Mouse (Mus musculus) midbrain, embryonic 16.5 days (tissue): ENCODE measurements around the gene Zfp213. TPM values are rescaled to one million over a fixed set of nuclear protein-coding genes. Genes with fewer than 3 reads are reported as not detected.

Experiments used
- ATAC-seq: fragments of 200-750 bp; cut with Nextera tagmentation; 2 replicates; pipeline ENCODE4 v1.8.0; 2017; ENCODE audit warnings: moderate TSS enrichment
- H3K27ac ChIP-seq: fragments of 300-500 bp; sonication (generic); 2 replicates; pipeline ENCODE4 v1.5.1; 2014; ENCODE audit warnings: mild to moderate bottlenecking, low read length, mixed read lengths
- H3K27me3 ChIP-seq: fragments of 300-500 bp; sonication (generic); 2 replicates; pipeline ENCODE4 v1.6.1; 2014; ENCODE audit warnings: low read depth, low read length, mixed read lengths; ENCODE audit not compliant: control insufficient read depth, insufficient read depth
- H3K36me3 ChIP-seq: fragments of 300-500 bp; sonication (generic); 2 replicates; pipeline ENCODE4 v1.6.1; 2014; ENCODE audit warnings: mild to moderate bottlenecking, low read length, moderate library complexity, mixed read lengths; ENCODE audit not compliant: control insufficient read depth, insufficient read depth
- H3K4me1 ChIP-seq: fragments of 300-500 bp; sonication (generic); 2 replicates; pipeline ENCODE4 v1.6.1; 2014; ENCODE audit warnings: mild to moderate bottlenecking, low read length, mixed read lengths; ENCODE audit not compliant: control insufficient read depth, insufficient read depth
- H3K4me2 ChIP-seq: fragments of 300-500 bp; sonication (generic); 2 replicates; pipeline ENCODE4 v1.6.1; 2014; ENCODE audit warnings: mild to moderate bottlenecking, low read length, mixed read lengths
- H3K4me3 ChIP-seq: fragments of 300-500 bp; sonication (generic); 2 replicates; pipeline ENCODE4 v1.5.1; 2014; ENCODE audit warnings: low read depth, mild to moderate bottlenecking, low read length, moderate library complexity, mixed read lengths
- H3K9ac ChIP-seq: fragments of 300-500 bp; sonication (generic); 2 replicates; pipeline ENCODE4 v1.6.1; 2014; ENCODE audit warnings: low read depth, low read length, mixed read lengths
- H3K9me3 ChIP-seq: fragments of 300-500 bp; sonication (generic); replicated peaks from 2 replicates; pipeline ENCODE4 v1.6.1; 2014; ENCODE audit warnings: mild to moderate bottlenecking, low read length, mixed read lengths; ENCODE audit not compliant: control insufficient read depth, poor library complexity, severe bottlenecking
- WGBS: fragments of 180-500 bp; shearing (Covaris S2); extraction: QIAGEN DNeasy Blood & Tissue Kit; methylation state at CpG from one replicate; pipeline ENCODE4 v1.1.7; 2014; 5-methylcytosine and 5-hydroxymethylcytosine counted together
- polyA plus RNA-seq: library from polyadenylated mRNA; unstranded; fragments of >200 nt; fragmentation: Nextera tagmentation; extraction: Ambion mirVana; gene quantifications from 2 replicates; pipeline ENCODE4 v1.2.1, GENCODE M21; 2015

The Zfp213 gene
- polyA plus RNA-seq, 1 experiment from 2014 or later = 16.0 TPM

DNA sequence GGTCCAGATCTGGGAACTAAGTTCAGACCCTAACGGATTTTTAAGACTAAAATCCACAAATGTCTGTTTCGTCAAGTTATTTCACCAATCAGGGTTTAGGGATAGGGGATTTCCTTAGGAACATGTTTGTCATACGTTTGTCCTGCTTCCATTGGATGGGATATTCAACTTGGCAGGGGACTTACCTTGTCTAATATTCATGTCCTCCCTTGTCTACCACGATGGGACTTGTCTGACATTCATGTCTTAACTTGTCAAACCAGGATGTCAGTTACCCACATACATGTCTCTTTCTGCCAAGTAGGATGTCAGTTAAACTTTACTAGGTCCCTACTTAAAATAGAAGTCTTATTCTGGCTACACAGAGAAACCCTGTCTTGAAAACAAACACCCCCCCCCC, 20.1 kb downstream of the Zfp213 start:
- Histone ChIP-seq H3K4me1 (no peaks in the 10 kb centered on the region), H3K36me3 (no peaks in the 10 kb centered on the region), H3K4me2 (no peak overlapping the region), H3K9me3 (no peaks in the 10 kb centered on the region), H3K9ac (no peak overlapping the region), H3K4me3 (no peak overlapping the region), H3K27ac (no peak overlapping the region), H3K27me3 (peaks cover 21% of the 10 kb centered on the region)
- ATAC-seq = no peak
- 86% methylated on average over 4 of the region's 4 CpGs for WGBS

DNA sequence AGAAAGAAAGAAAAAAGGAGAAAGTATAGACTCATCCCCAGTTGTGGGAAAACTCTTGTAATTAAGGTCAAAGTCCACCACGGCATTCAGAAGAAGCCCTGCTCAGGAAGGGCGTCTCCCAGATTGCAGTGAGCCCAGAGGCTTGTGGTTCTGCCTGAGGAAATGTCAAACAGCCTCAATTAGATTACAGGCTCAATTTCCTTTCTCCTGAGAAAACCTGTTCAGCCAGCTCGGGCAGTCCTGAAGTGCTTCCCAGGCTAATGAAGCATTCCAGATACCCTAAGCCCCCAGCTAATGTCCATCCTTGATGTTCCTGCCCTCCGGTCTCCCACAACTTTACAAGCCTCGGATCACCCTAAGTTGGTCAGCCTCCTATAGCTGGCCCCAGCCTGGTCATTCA, 20.7 kb downstream of the Zfp213 start:
- no peak overlapping the region for H3K4me3 ChIP-seq
- H3K9me3 ChIP-seq = no peaks in the 10 kb centered on the region
- H3K36me3 ChIP-seq = no peaks in the 10 kb centered on the region
- no peak overlapping the region for H3K4me2 ChIP-seq
- no peak overlapping the region for H3K27ac ChIP-seq
- H3K9ac ChIP-seq = no peak overlapping the region
- H3K4me1 ChIP-seq = 0 out of 2 replicates have a peak, but pooled peaks cover 3% of the 10 kb centered on the region
- no peak for ATAC-seq
- peaks cover 28% of the 10 kb centered on the region for H3K27me3 ChIP-seq
- WGBS = 53% methylated on average over 5 of the region's 5 CpGs

DNA sequence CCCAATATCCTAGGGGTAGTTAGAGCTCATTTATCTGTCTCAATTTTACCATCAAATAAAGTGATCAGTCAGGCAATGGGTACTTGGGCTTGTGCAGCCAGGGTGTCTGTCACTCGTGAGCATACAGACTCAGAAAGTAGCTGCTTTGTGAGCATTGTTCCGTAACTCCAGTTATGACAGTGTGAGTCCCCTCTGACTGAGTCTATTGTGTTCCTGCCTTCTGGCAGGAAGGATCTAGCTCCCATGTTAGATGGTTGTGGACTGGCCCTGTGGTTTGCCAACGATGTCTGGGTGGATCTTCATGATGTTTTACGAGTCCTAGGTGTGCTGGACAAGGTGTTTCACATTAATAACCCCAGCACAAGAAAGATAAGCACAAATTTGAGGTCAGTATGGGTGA, 21.2 kb downstream of the Zfp213 start:
- Histone ChIP-seq H3K4me1 (peaks cover 7% of the 10 kb centered on the region; the same call in 1 of the 2 replicates), H3K9ac (no peak overlapping the region), H3K4me2 (no peak overlapping the region), H3K27me3 (peaks cover 32% of the 10 kb centered on the region), H3K4me3 (no peak overlapping the region), H3K27ac (no peak overlapping the region), H3K36me3 (no peaks in the 10 kb centered on the region), H3K9me3 (no peaks in the 10 kb centered on the region)
- WGBS = 50% methylated on average over 4 of the region's 4 CpGs
- no peak for ATAC-seq

DNA sequence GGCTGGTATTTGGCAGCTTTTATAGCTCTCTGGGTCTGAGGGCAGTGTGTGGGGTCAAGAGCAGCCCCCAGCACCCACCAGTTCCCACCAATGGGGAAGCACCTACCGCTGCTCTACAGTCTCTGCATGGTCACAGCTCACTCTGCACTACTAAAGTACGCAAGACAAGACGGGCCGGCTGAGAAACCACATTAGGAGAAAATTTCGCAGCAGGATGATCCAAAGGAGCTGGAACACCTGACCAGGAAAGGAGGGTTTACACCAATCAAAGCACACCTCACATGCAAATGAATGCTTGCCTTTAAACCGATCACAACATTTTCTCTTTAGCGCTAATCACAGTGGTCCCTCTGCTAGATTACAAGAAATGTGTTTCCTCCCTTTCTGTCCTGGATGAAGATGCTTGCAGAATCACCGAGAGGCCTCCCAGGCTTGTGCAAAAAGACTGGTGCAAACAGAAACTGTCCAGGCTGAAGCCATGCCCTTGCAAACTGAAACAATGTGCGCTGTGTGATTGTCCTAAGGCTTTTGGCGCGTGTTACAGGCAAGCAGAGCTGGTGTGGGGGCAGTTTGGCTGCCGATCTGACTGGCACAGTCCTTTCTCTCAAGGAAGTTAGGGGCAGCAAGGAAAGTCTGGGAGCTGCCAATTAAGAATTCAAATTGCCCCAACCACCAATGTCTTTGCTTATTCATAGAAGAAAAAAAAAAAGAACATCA, 21.9 kb downstream of the Zfp213 start:
- Histone ChIP-seq H3K36me3 (no peaks in the 10 kb centered on the region), H3K27ac (no peak overlapping the region), H3K9ac (no peak overlapping the region), H3K4me1 (peaks cover 8% of the 10 kb centered on the region; the same call in 1 of the 2 replicates), H3K4me3 (0 out of 2 replicates have a peak overlapping the region, but pooled peaks have one; percentile 20), H3K27me3 (peaks cover 39% of the 10 kb centered on the region), H3K4me2 (peak overlapping the region; percentile 37), H3K9me3 (no peaks in the 10 kb centered on the region)
- 17% methylated on average over 12 of the region's 12 CpGs for WGBS
- no peak for ATAC-seq

DNA sequence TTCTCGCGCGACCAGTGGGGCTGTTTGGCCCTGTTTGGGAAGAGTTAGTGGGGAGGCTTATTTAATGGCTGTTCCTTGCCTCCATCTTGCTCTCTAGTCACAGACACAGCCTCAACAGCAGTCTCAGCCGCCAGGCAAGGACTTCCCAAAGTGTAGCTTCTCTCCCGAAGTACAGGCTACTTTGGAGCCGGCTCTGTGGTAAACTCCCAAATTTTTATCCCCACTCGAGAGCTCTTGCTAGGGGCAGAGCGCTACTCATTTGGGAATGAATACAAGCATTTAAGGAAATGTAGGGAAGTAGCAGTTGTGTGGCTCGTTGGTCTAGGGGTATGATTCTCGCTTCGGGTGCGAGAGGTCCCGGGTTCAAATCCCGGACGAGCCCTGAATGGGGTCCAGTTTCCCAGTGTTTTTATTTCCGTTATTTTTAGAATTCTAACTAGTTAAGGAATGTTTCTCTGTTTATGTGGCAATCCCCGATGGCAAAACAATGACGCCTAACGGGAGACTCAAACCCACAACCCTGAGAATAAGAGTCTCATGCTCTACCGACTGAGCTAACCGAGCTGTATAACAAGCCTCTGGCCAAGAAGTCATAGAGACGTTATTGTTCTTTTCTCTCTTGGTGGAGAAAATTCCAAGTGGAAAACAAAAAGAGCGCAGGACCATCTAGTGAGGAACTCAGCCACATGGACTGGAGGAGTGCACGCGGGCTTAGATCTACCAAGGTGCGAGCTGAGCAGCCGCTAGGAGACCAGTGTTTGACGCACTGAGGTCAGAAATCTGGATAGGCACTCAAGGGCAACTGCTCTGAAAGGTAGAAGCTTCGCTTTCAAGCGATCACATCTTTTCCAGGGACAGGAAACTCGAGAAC, 23.2 kb downstream of the Zfp213 start:
- 11% methylated on average over 31 of the region's 31 CpGs for WGBS
- H3K27me3 ChIP-seq = peaks cover 42% of the 10 kb centered on the region

DNA sequence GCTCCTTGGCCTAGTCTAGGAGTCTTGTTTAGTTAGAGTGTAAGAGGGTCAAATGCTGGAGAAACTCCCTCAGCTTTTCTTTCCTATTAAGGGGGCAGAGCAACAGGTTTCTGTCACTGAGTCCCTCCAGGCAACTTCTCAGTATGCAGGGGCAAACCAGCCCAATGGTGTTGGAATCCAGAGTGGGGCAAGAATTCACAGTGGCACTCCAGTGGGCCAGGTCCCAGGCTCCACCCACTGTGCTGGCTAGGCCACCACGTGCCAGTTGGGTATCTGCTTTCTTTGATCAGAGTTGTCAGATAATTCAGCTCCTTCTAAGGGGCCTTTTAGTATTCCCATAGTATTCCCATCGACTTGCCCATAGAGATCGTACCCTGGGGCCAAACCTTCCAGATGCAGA, 23.9 kb downstream of the Zfp213 start:
- Histone ChIP-seq H3K27ac (no peak overlapping the region), H3K9ac (no peak overlapping the region), H3K4me3 (no peak overlapping the region), H3K4me2 (no peak overlapping the region), H3K4me1 (peaks cover 8% of the 10 kb centered on the region; the same call in 1 of the 2 replicates), H3K27me3 (peaks cover 42% of the 10 kb centered on the region), H3K9me3 (no peaks in the 10 kb centered on the region), H3K36me3 (no peaks in the 10 kb centered on the region)
- ATAC-seq = 0 out of 2 replicates have a peak, but pooled peaks have one; percentile 18
- 28% methylated on average over 3 of the region's 3 CpGs for WGBS

More for the DNA sequence above, 23.2 kb downstream of the Zfp213 start:
- ATAC-seq = no peak
- Histone ChIP-seq H3K36me3 (no peaks in the 10 kb centered on the region), H3K4me2 (peak overlapping the region; percentile 5; the same call in 1 of the 2 replicates), H3K9me3 (no peaks in the 10 kb centered on the region), H3K4me3 (0 out of 2 replicates have a peak overlapping the region, but pooled peaks have one; percentile 2), H3K27ac (no peak overlapping the region), H3K4me1 (peaks cover 8% of the 10 kb centered on the region; the same call in 1 of the 2 replicates), H3K9ac (no peak overlapping the region)

DNA sequence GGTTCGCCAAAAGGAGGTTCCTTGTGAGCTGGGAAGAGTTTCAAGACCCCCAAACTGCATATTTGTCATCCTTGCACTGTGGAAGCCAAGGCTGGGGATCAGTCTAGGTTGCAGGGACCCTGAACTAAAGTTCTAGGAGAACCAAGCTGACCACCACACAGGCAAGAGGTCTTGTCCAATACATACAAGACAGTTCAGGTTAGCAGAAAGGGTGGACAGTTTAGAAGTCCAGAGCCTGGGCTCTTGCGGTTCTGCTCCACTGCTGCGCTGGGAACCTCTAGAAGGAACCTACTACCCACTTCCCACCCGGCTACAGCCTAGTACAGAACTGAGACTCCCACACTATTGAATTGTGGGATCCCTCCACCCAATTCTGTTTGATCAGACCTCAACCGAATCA, 24.4 kb downstream of the Zfp213 start:
- Histone ChIP-seq H3K36me3 (no peaks in the 10 kb centered on the region), H3K4me2 (no peak overlapping the region), H3K9ac (no peak overlapping the region), H3K27me3 (peaks cover 42% of the 10 kb centered on the region), H3K9me3 (no peaks in the 10 kb centered on the region), H3K4me1 (peaks cover 8% of the 10 kb centered on the region; the same call in 1 of the 2 replicates), H3K4me3 (no peak overlapping the region), H3K27ac (no peak overlapping the region)
- no peak for ATAC-seq
- WGBS = 86% methylated on average over 5 of the region's 5 CpGs

DNA sequence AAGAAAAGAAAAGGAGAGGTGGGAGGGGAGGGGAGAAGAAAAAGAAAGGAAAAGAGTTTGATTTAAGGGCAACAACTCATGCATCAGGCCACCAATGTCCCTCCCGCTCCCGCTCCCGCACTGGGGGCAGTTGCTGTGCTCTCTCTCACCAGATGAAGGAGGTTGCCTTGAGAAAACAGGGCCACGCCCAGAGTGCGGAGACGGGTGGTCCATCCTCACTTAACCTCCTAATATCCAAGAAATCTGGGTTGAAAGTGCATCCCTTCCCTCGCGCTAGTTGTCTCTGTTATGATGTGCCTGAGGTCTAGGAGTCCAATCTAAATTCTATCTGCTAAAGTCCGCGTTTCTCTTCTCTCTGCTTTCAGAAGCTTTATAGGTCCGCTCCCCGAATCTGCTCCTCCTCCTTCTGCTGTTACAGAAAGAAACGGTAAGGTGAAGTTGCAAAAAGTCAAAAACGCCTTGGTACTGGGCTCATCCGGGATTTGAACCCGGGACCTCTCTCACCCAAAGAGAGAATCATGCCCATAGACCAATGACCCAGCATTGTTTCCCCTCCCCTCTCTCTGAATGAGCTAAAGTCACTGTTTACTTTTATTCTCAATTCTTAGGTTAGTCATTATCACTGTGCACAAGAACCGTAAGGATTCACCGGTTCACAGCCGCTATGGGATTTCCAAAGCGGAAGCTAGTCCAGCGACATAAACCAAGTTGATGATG, 25.6 kb downstream of the Zfp213 start:
- no peak for ATAC-seq
- Histone ChIP-seq H3K27ac (no peak overlapping the region), H3K9me3 (no peaks in the 10 kb centered on the region), H3K4me2 (peak overlapping the region; percentile 59), H3K4me1 (peaks cover 8% of the 10 kb centered on the region; the same call in 1 of the 2 replicates), H3K36me3 (no peaks in the 10 kb centered on the region), H3K27me3 (peaks cover 46% of the 10 kb centered on the region), H3K9ac (no peak overlapping the region; the same call in 1 of the 2 replicates), H3K4me3 (peak overlapping the region; percentile 38)
- 7% methylated on average over 21 of the region's 21 CpGs for WGBS
